Mouse (Mus musculus): ENCODE results near the gene Gm20605. TPM values are rescaled to one million over a fixed set of nuclear protein-coding genes. Genes with fewer than 3 reads are reported as not detected.

The Gm20605 gene
- polyA plus RNA-seq, 1 experiment from 2014 or later = 11.6 TPM

- Histone ChIP-seq H3K9ac (replicated peaks; ENCODE audit: low read depth) (no peak overlapping the region), H3K4me3 (ENCODE audit: low read depth, low read length) (peak overlapping the region; percentile 28; the same call in 1 of the 2 replicates), H3K27ac (ENCODE audit: low read length) (no peak overlapping the region), H3K9me3 (ENCODE audit: low read length) (no peaks in the 10 kb centered on the region), H3K27me3 (replicated peaks; ENCODE audit: insufficient read depth, low read length) (0 out of 2 replicates have a peak, but pooled peaks cover 8% of the 10 kb centered on the region), H3K36me3 (ENCODE audit: insufficient read depth, low read length) (peaks cover 11% of the 10 kb centered on the region; the same call in 1 of the 2 replicates), H3K4me2 (replicated peaks; ENCODE audit: low read depth, low read length) (peak overlapping the region; percentile 52), H3K4me1 (ENCODE audit: insufficient read depth, low read depth, low read length) (peaks cover 11% of the 10 kb centered on the region)
- DNase-seq (ENCODE audit: low spot score) (peak; percentile 17), ATAC-seq (no peak)
- 4% methylated on average over 44 of the region's 44 CpGs for WGBS
- TF ChIP-seq CTCF (IDR thresholded peaks at IDR 0.05) (0 out of 2 replicates have a peak, but pooled peaks have one; percentile 11), EP300 (IDR thresholded peaks at IDR 0.05) (no peak)
Observed at GRCm38 (mm10) chr5:137645091-137645651, 16.2 kb downstream of the Gm20605 start.

GRCm38 (mm10) chr5:137645652-137646091, 16.7 kb downstream of the Gm20605 start, which contains the start of gene Irs3:
TSS of gene Irs3 (minus strand) at chr5:137645714.
- 28% methylated on average over 11 of the region's 11 CpGs for WGBS
- TF ChIP-seq EP300 (IDR thresholded peaks at IDR 0.05) = no peak
- TF ChIP-seq CTCF (IDR thresholded peaks at IDR 0.05) = no peak
- H3K27ac ChIP-seq (ENCODE audit: low read length) = no peak within 1 kb of the TSS
- peaks cover 11% of the 10 kb centered on the region for H3K4me1 ChIP-seq (ENCODE audit: insufficient read depth, low read depth, low read length)
- peaks cover 7% of the 10 kb centered on the region; the same call in 1 of the 2 replicates for H3K36me3 ChIP-seq (ENCODE audit: insufficient read depth, low read length)
- ATAC-seq = peak; percentile 44
- H3K9ac ChIP-seq (replicated peaks; ENCODE audit: low read depth) = no peak within 1 kb of the TSS
- peak within 1 kb of the TSS; percentile 28; the same call in 1 of the 2 replicates for H3K4me3 ChIP-seq (ENCODE audit: low read depth, low read length)
- peak; percentile 56 for DNase-seq (ENCODE audit: low spot score)
- H3K4me2 ChIP-seq (replicated peaks; ENCODE audit: low read depth, low read length) = peak within 1 kb of the TSS; percentile 52
- H3K9me3 ChIP-seq (ENCODE audit: low read length) = no peaks in the 10 kb centered on the region
- 0 out of 2 replicates have a peak, but pooled peaks cover 8% of the 10 kb centered on the region for H3K27me3 ChIP-seq (replicated peaks; ENCODE audit: insufficient read depth, low read length)

- no peak overlapping the region for H3K4me3 ChIP-seq (ENCODE audit: low read depth, low read length)
- 0 out of 2 replicates have a peak, but pooled peaks cover 8% of the 10 kb centered on the region for H3K27me3 ChIP-seq (replicated peaks; ENCODE audit: insufficient read depth, low read length)
- H3K4me2 ChIP-seq (replicated peaks; ENCODE audit: low read depth, low read length) = no peak overlapping the region
- H3K9ac ChIP-seq (replicated peaks; ENCODE audit: low read depth) = no peak overlapping the region
- H3K4me1 ChIP-seq (ENCODE audit: insufficient read depth, low read depth, low read length) = peaks cover 11% of the 10 kb centered on the region
- H3K36me3 ChIP-seq (ENCODE audit: insufficient read depth, low read length) = no peaks in the 10 kb centered on the region
- H3K27ac ChIP-seq (ENCODE audit: low read length) = no peak overlapping the region
- DNase-seq (ENCODE audit: low spot score) (peak; percentile 20), ATAC-seq (no peak)
- H3K9me3 ChIP-seq (ENCODE audit: low read length) = no peaks in the 10 kb centered on the region
- no peak for TF ChIP-seq CTCF (IDR thresholded peaks at IDR 0.05)
- WGBS = 40% methylated on average over 9 of the region's 9 CpGs
Observed at GRCm38 (mm10) chr5:137647827-137648601, 19.0 kb downstream of the Gm20605 start.

- Histone ChIP-seq H3K27ac (ENCODE audit: low read length) (no peak overlapping the region), H3K9me3 (ENCODE audit: low read length) (no peaks in the 10 kb centered on the region), H3K4me1 (ENCODE audit: insufficient read depth, low read depth, low read length) (peaks cover 11% of the 10 kb centered on the region), H3K27me3 (replicated peaks; ENCODE audit: insufficient read depth, low read length) (0 out of 2 replicates have a peak, but pooled peaks cover 3% of the 10 kb centered on the region), H3K4me3 (ENCODE audit: low read depth, low read length) (no peak overlapping the region), H3K36me3 (ENCODE audit: insufficient read depth, low read length) (no peaks in the 10 kb centered on the region), H3K4me2 (replicated peaks; ENCODE audit: low read depth, low read length) (no peak overlapping the region), H3K9ac (replicated peaks; ENCODE audit: low read depth) (no peak overlapping the region)
- no peak for ATAC-seq
- no peak for DNase-seq (ENCODE audit: low spot score)
- TF ChIP-seq CTCF (IDR thresholded peaks at IDR 0.05) (no peak), EP300 (IDR thresholded peaks at IDR 0.05) (no peak)
- 30% methylated on average over 4 of the region's 4 CpGs for WGBS
Observed at GRCm38 (mm10) chr5:137649251-137649650, 20.3 kb downstream of the Gm20605 start.

GRCm38 (mm10) chr5:137649669-137650571, 20.9 kb downstream of the Gm20605 start:
- Histone ChIP-seq H3K4me1 (ENCODE audit: insufficient read depth, low read depth, low read length) (peaks cover 11% of the 10 kb centered on the region), H3K27me3 (replicated peaks; ENCODE audit: insufficient read depth, low read length) (no peaks in the 10 kb centered on the region), H3K4me2 (replicated peaks; ENCODE audit: low read depth, low read length) (no peak overlapping the region; the same call in 1 of the 2 replicates), H3K36me3 (ENCODE audit: insufficient read depth, low read length) (no peaks in the 10 kb centered on the region), H3K9me3 (ENCODE audit: low read length) (no peaks in the 10 kb centered on the region), H3K27ac (ENCODE audit: low read length) (no peak overlapping the region), H3K4me3 (ENCODE audit: low read depth, low read length) (no peak overlapping the region), H3K9ac (replicated peaks; ENCODE audit: low read depth) (no peak overlapping the region)
- WGBS = 18% methylated on average over 18 of the region's 18 CpGs
- 0 out of 2 replicates have a peak, but pooled peaks have one; percentile 7 for ATAC-seq
- DNase-seq (ENCODE audit: low spot score) = peak; percentile 42
- TF ChIP-seq EP300 (IDR thresholded peaks at IDR 0.05) (no peak), CTCF (IDR thresholded peaks at IDR 0.05) (no peak)
